Mouse (Mus musculus) macrophage (primary cell): ENCODE data around the gene Draxin. TPM values are rescaled to one million over a fixed set of nuclear protein-coding genes. Genes with fewer than 3 reads are reported as not detected.

Source experiments
- H3K27ac ChIP-seq: fragments of 350-480 bp; formaldehyde crosslinking; 2 replicates; pipeline ENCODE4 v1.9.0; 2021
- H3K36me3 ChIP-seq: fragments of 350-480 bp; formaldehyde crosslinking; 2 replicates; pipeline ENCODE4 v1.9.0; 2021; ENCODE audit errors: inconsistent target
- H3K4me3 ChIP-seq: fragments of 350-480 bp; formaldehyde crosslinking; 2 replicates; pipeline ENCODE4 v1.9.0; 2021; ENCODE audit errors: inconsistent target
- H3K79me2 ChIP-seq: fragments of 350-480 bp; formaldehyde crosslinking; 2 replicates; pipeline ENCODE4 v1.9.0; 2021; ENCODE audit errors: inconsistent target
- WGBS: methylation state at CpG from one replicate; pipeline ENCODE4 v1.1.7; 2026; ENCODE audit warnings: inconsistent platforms; ENCODE audit not compliant: missing documents; 5-methylcytosine and 5-hydroxymethylcytosine counted together
- polyA plus RNA-seq: library from polyadenylated mRNA; stranded (reverse); fragments of 250-400 nt; gene quantifications from 3 replicates; pipeline ENCODE4 v1.2.4, GENCODE M21; 2018; ENCODE audit warnings: inconsistent platforms

Draxin gene
- polyA plus RNA-seq, 1 experiment from 2014 or later, result not detected

DNA sequence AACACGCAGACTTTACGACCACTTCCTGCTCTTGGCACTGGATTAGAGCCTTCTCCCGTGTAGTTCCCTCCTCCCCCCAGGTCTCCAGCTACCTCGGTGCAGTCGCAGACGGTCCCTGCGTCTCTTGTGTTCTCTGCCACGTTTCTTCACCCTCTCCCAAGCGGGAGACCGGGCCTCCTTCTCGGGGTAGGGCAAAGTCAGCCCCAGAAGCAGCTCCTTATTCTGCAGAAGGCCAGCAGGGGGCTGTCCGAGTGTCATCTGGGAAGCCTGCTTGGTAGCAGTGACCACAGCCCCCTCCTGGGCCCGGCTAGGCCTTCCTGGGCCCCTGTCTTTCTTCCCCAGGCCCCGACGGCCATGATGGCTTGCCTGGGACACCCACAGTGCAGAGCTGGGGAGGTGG, 15.0 kb downstream of the Draxin start:
- 1% methylated on average over 15 of the region's 15 CpGs for WGBS
- no peaks in the 10 kb centered on the region for H3K79me2 ChIP-seq
- no peaks in the 10 kb centered on the region for H3K36me3 ChIP-seq
- H3K4me3 ChIP-seq, result no peak overlapping the region
- H3K27ac ChIP-seq, result no peak overlapping the region

DNA sequence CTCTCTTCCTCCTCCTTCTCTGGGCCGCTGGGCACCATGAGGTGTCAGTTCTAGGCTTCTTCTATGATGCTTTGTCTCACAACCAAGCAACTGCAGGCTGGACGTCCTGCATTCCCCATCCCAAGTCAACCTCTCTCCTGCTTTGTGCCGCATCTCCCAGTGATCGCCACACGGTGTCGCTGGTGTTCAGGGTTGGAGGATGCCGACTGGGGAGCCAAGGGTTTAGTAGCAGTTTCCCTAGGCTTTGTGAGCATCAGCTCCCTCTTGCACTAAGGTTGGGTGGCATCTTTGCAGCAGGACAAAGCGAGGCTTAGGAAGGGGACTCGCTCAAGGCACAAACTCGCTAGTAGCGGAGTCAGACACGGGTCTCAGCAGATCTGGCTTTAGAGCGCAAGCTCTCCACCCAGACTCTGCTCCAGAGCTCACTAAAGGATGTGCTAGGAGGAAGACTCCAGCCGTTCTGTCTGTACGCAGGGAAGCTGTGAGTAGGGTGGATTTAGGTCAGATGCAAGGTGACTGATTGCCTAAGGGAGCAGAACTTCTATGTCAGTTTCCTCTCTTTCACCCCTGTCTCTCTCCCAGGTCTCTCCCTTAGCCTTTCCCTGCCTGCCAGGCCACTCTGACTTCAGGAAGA, 15.6 kb downstream of the Draxin start:
- 7% methylated on average over 15 of the region's 15 CpGs for WGBS
- H3K36me3 ChIP-seq, result no peaks in the 10 kb centered on the region

DNA sequence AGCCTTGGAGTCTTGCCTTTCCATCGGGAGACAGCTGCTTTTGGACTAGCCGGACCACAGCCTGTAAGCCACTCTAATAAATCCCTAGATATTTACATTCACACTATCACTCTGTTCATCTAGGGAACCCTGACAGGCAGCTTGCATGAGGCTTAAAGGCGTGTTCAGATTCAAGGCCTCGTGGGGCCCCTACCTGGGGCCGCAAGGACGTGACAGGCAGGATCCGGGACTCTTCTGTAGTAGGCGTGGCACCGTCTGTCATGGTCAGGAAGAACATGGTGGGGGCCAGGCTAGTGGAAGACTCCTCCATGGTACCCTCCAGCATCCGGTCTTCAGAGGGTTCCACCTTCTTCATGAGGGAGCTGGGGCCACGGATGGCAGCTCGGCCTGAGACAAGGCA, 18.0 kb downstream of the Draxin start:
- no peak overlapping the region for H3K27ac ChIP-seq
- H3K36me3 ChIP-seq, result no peaks in the 10 kb centered on the region
- no peak overlapping the region for H3K4me3 ChIP-seq
- H3K79me2 ChIP-seq, result no peaks in the 10 kb centered on the region
- WGBS, result 86% methylated on average over 12 of the region's 12 CpGs

More for the DNA sequence above, 15.6 kb downstream of the Draxin start:
- Histone ChIP-seq H3K4me3 (no peak overlapping the region), H3K79me2 (no peaks in the 10 kb centered on the region), H3K27ac (no peak overlapping the region)

DNA sequence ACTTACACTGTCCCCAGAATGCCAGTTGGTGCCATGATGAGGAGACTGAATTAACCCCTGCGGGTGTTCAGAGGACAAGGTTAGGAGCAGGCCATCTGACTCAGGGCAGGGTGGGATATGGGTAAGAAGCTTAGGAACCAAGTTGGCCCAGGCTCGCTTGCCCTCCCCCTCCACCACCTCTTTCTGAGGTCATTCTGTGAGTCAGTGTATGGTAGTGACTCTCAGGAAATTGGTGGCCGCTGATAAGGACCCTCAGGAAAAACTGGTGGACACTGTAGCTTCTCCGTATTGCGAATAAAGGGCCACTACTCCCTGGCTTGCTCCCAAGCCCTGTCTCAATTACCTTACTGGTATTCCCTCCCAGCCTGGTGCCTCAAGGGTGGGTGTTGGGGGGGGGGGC, 21.3 kb downstream of the Draxin start:
- no peaks in the 10 kb centered on the region for H3K79me2 ChIP-seq
- no peak overlapping the region for H3K4me3 ChIP-seq
- H3K27ac ChIP-seq, result no peak overlapping the region
- H3K36me3 ChIP-seq, result no peaks in the 10 kb centered on the region
- WGBS, result 56% methylated on average over 5 of the region's 5 CpGs

DNA sequence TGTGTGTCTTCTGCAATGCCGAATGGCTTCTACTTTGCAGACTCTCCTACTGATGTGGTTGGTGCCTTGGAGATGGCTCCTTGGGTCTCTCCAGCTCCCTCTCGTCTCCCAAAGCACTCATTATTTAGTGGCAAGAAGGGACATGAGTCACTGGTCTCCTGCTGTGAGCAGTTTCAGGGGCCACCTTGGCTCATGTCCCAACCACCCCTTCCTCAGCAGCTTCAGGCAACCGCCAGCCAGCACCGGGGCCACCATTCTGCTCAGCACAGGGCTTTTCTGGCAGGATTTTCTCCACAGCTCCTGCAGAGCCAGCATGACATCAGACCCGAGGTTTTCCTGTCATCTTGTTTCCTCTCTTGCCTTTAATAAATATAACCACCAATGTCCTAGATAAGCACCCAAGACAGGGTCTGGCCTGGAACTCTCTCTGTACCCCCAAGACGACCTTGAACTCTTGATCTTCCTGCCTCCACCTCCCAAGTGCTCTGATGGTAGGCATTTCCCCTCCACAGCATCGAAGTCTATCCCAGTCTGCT, 21.9 kb downstream of the Draxin start:
- no peak overlapping the region for H3K27ac ChIP-seq

DNA sequence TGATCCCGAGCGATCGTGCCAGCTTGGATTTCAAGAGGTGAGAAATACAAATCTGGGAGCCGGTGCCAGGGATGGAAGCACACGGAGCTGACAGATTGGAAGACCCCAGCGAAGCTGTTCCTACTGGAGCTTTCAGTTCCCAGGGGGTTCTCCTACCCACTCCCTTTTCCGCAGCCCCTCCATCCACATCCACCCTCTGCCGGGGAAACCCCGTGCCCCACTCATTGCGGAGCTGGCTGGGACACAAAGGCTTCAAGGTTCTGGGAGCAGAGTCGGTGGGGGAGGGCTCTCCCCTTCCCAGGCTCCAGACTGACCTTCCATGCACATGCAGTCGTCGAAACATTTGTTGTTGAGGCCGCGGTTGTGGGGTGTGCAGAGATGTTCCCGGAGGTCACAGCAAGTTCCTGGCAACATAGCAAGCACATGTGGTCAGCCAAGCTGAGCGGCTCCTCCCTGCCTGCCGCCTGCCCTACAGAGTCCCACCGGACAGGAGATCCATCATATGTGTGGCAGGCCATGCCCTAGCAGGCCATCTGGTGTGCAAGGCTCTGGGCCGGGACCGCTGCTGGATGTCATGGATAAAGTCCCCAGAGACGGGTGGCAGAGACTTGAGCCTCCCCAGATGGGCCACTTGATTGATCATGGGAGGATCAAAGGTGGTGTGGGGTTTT, 22.7 kb downstream of the Draxin start:
- H3K36me3 ChIP-seq, result no peaks in the 10 kb centered on the region
- H3K4me3 ChIP-seq, result no peak overlapping the region
- H3K79me2 ChIP-seq, result no peaks in the 10 kb centered on the region
- no peak overlapping the region for H3K27ac ChIP-seq
- 78% methylated on average over 17 of the region's 22 CpGs for WGBS

More for the DNA sequence above, 21.9 kb downstream of the Draxin start:
- Histone ChIP-seq H3K4me3 (no peak overlapping the region), H3K79me2 (no peaks in the 10 kb centered on the region), H3K36me3 (no peaks in the 10 kb centered on the region)
- 28% methylated on average over 6 of the region's 7 CpGs for WGBS

DNA sequence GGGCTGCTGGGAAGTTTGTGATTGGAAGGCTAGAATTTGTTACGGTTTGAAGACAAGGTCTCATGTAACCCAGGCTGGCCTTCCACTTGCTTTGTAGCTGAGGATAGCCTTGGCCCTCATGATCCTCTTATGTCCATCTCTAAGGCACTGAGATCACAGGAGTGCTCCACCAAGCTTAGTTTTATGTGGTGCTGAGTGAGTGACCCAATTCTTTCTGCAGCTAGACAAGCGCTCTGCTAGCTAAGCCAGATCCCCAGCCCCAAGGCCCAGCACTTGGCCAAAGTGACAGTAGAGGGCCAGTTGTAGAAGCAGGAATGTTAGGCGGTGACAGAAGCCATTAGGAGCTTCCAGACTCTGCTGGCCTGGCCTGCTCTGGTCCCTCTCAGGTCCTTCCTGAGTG, 26.4 kb downstream of the Draxin start:
- Histone ChIP-seq H3K79me2 (no peaks in the 10 kb centered on the region), H3K27ac (no peak overlapping the region), H3K36me3 (no peaks in the 10 kb centered on the region), H3K4me3 (no peak overlapping the region)
- WGBS, result 100% methylated on average over 3 of the region's 3 CpGs

DNA sequence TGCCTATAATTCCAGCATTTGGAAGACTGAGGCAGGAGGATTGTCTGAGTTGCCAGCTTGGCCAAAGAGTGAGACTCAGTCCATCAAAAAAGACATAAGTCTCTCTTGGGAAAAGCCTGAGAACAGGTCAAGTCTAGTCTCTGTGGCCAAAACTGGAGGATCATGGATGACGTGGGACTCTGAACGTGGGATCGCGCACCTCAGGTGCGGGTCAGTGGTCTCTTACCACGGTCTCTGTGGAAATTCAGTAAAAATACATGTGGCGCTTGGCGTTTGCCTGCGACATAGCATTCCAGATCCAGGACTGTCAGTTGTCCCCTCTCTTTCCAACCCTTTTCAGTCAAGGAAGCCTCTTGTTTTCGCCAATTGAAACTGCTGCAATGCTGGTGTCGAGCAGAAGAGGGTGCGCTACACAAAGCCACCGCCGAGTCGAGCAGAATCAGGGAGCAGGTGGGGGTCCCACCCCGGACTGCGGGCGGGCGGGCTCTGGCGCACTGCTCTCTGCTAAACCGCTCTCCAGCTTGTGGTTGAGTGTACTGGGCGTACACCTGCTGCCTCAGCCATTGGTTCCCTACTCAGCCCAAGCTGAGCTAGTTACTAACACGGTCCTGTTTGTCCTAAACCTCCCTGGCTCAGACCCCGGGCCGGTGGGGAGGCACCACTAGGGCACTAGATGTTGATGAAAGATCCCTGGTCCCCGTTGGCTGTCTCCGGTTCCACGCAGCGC, 28.5 kb downstream of the Draxin start:
- H3K27ac ChIP-seq, result no peak overlapping the region
- no peak overlapping the region for H3K4me3 ChIP-seq
- WGBS, result 22% methylated on average over 26 of the region's 29 CpGs
- no peaks in the 10 kb centered on the region for H3K36me3 ChIP-seq
- H3K79me2 ChIP-seq, result no peaks in the 10 kb centered on the region

DNA sequence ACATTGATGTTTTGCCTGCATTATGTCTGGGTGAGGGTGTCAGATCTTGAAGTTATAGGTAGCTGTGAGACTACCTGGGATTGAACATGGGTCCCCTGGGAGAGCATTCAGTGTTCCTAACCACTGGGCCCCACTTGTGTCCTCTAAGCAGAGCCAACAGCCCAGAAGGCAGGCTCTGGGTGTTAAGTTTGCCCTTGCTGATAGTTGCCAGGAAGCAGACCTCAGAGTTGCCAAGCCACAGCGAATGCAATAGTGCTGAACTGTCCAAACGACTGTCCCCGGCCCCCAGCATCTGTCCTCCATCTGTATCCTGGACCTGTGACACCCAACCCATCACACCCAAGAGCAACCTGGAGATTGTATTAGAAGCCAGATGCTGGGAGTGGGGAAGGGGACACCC, 31.8 kb downstream of the Draxin start:
- Histone ChIP-seq H3K79me2 (no peaks in the 10 kb centered on the region), H3K4me3 (no peak overlapping the region), H3K36me3 (no peaks in the 10 kb centered on the region), H3K27ac (no peak overlapping the region)
- 36% methylated on average over 3 of the region's 3 CpGs for WGBS

DNA sequence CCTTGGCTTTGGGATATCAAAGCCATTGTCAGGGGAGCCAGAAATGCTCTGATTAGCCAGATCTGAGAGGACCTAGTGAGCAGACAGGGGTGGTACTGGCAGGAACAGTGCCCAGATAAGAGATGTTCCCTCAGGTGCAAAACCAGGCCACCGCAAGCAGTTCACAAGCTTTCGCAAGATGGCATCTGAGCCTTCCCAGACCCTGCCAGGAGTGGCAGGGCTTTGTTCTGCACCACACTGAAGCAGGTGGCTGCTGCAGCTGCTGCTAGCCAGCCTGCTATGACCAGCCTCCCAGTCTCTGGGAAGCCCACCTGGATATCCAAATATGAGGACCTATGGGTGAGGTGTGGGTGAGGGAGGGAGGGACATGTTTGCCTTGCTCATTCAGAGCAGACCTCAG, 32.6 kb downstream of the Draxin start:
- H3K79me2 ChIP-seq, result no peaks in the 10 kb centered on the region
- 92% methylated on average over 2 of the region's 2 CpGs for WGBS
- H3K27ac ChIP-seq, result no peak overlapping the region

DNA sequence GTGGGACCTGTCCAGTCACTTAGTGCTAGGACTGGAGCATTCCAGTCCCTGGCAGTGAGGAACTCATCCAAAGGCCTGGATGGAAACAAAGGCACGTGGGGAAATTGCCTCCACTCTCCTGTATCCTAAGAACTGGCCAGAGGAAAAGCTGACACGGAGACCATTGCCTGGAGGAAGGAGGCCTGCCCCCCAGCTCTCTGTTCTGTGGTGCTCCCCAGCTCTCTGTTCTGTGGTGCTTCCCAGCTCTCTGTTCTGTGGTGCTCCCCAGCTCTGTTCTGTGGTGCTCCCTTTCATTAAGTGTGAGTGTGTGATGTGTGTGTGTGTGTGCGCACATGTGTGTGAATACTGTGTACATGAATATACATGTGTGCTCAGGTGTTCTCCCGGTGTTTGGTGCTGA, 35.4 kb downstream of the Draxin start:
- no peak overlapping the region for H3K27ac ChIP-seq
- 90% methylated on average over 3 of the region's 4 CpGs for WGBS

More for the DNA sequence above, 32.6 kb downstream of the Draxin start:
- H3K4me3 ChIP-seq, result no peak overlapping the region
- H3K36me3 ChIP-seq, result no peaks in the 10 kb centered on the region

DNA sequence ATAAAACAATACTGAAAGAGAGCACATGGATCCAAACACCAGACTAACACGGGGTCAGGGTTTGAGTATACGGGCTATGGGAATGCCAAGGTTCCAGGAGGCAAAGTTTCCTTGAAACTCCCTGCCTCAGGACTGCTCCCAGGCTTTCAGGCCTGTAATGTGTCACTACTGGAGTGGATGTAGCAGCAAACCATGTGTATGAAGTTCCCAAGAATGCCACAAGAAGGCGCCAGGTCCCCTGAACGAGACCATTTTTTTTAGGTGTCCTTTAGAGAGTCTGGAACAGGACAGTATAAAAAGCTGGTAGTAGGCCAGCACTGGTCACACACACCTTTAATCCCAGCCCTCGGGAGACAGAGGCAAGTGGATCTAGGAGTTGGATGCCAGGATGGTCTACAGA, 36.3 kb downstream of the Draxin start:
- Histone ChIP-seq H3K79me2 (no peaks in the 10 kb centered on the region), H3K36me3 (no peaks in the 10 kb centered on the region), H3K27ac (no peak overlapping the region), H3K4me3 (no peak overlapping the region)
- WGBS, result 94% methylated on average over 5 of the region's 5 CpGs

More for the DNA sequence above, 35.4 kb downstream of the Draxin start:
- H3K36me3 ChIP-seq, result no peaks in the 10 kb centered on the region
- H3K4me3 ChIP-seq, result no peak overlapping the region
- no peaks in the 10 kb centered on the region for H3K79me2 ChIP-seq

DNA sequence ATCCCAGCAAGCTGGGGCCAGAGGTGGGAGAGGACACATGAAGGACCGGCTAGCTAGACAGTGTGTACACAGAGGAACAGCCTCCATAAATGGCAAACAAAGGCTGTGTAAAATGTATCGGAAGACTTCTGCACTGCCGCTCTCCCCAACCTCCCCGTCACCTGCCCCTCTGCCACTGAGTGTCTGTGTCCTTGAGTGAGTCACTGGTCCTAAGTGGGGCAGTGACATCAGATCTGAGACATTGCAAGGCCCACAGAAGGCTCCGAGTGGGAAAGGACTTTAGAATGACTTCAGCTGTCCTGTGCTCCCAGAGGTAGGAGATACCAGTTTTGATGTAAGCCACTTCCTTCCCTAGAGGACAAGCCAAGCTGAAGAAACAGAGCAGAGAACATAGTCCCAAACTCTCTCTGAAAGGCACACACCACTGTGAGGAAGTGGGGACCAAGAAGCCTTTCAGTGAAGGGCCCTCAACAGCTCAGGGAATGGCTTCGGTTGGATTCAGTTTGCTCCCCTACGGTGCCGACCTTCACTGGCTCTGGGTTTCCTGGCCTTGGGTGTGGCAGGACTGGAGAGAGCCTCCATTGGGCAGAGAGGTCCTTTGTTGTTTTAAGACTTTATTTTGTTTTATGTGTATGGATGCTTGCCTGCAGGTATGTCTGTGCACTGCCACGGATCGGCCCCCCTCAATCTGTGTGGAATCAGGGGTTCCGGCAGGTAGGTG, 37.8 kb downstream of the Draxin start:
- no peak overlapping the region for H3K27ac ChIP-seq
- no peak overlapping the region for H3K4me3 ChIP-seq
- no peaks in the 10 kb centered on the region for H3K79me2 ChIP-seq
- 96% methylated on average over 11 of the region's 11 CpGs for WGBS
- H3K36me3 ChIP-seq, result no peaks in the 10 kb centered on the region

DNA sequence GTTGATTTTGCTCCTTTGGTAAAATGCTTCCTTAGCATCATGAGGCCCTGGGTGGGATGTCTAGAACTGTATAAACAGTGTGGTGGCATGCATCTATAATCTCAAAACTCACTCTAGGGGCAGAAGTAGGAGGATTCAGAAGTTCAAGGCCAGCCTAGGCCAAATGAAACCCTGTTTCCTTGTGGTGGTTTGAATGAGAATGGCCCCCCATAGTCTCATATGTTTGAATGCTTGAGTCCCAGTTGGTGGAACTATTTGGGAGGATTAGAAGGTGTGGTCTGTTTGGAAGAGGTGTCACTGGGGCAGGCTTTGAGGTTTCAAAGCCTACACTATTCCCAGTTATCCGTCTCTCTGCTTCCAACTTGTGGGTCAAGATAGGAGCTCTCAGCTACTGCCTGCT, 39.3 kb downstream of the Draxin start:
- no peak overlapping the region for H3K27ac ChIP-seq
- no peak overlapping the region for H3K4me3 ChIP-seq
- H3K36me3 ChIP-seq, result no peaks in the 10 kb centered on the region
- H3K79me2 ChIP-seq, result peaks cover 12% of the 10 kb centered on the region; the same call in 1 of the 2 replicates
- WGBS, result 100% methylated on average over 1 of the region's 1 CpGs
